Mouse (Mus musculus) forebrain, embryonic 11.5 days (tissue): ENCODE measurements around the gene Strn3. TPM values are rescaled to one million over a fixed set of nuclear protein-coding genes. Genes with fewer than 3 reads are reported as not detected.
"Not testable (repeated sequence)": the region's sequence is repeated elsewhere in the genome, so short reads cannot be mapped to it uniquely, and the experiment has no call there.

ENCODE experiments used
- ATAC-seq: fragments of 200-750 bp; cut with Nextera tagmentation; replicated peaks from 2 replicates; pipeline ENCODE4 v1.8.0; 2017; ENCODE audit warnings: moderate TSS enrichment; ENCODE audit not compliant: low FRiP score
- DNase-seq: peaks from one replicate; pipeline ENCODE4 v3.0.0-alpha.2; 2017; ENCODE audit warnings: low spot score
- H3K27ac ChIP-seq: fragments of 300-500 bp; sonication (generic); 2 replicates; pipeline ENCODE4 v1.5.1; 2014; ENCODE audit warnings: low read depth, low read length
- H3K27me3 ChIP-seq: fragments of 300-500 bp; sonication (generic); 2 replicates; pipeline ENCODE4 v1.6.1; 2014; ENCODE audit warnings: mild to moderate bottlenecking, low read length, mixed read lengths; ENCODE audit not compliant: control insufficient read depth, insufficient read depth
- H3K36me3 ChIP-seq: fragments of 300-500 bp; sonication (generic); 2 replicates; pipeline ENCODE4 v1.6.1; 2014; ENCODE audit warnings: mild to moderate bottlenecking, low read length, moderate library complexity, mixed read lengths; ENCODE audit not compliant: control insufficient read depth, insufficient read depth
- H3K4me1 ChIP-seq: fragments of 300-500 bp; sonication (generic); replicated peaks from 2 replicates; pipeline ENCODE4 v1.6.1; 2014; ENCODE audit warnings: low read length, mixed read lengths; ENCODE audit not compliant: control insufficient read depth, insufficient read depth
- H3K4me2 ChIP-seq: fragments of 300-500 bp; sonication (generic); 2 replicates; pipeline ENCODE4 v1.6.1; 2014; ENCODE audit warnings: low read depth, mild to moderate bottlenecking, low read length, moderate library complexity, mixed read lengths; ENCODE audit not compliant: severe bottlenecking
- H3K4me3 ChIP-seq: fragments of 300-500 bp; sonication (generic); 2 replicates; pipeline ENCODE4 v1.5.1; 2014; ENCODE audit warnings: low read depth, low read length
- H3K9ac ChIP-seq: fragments of 300-500 bp; sonication (generic); 2 replicates; pipeline ENCODE4 v1.6.1; 2014; ENCODE audit warnings: low read length
- H3K9me3 ChIP-seq: fragments of 300-500 bp; sonication (generic); 2 replicates; pipeline ENCODE4 v1.6.1; 2016; ENCODE audit warnings: low read length, mixed read lengths; ENCODE audit not compliant: control insufficient read depth
- WGBS: fragments of 180-500 bp; shearing (Covaris S2); extraction: QIAGEN DNeasy Blood & Tissue Kit; methylation state at CpG from one replicate; pipeline ENCODE4 v1.1.7; 2014; 5-methylcytosine and 5-hydroxymethylcytosine counted together
- polyA plus RNA-seq: library from polyadenylated mRNA; unstranded; fragments of >200 nt; fragmentation: Nextera tagmentation; extraction: Ambion mirVana; gene quantifications from 2 replicates; pipeline ENCODE4 v1.2.1, GENCODE M21; 2014

Strn3 gene
- polyA plus RNA-seq, 1 experiment from 2014 or later, result 56.3 TPM

GRCm38 (mm10) chr12:51577816-51578215 is 113.9 kb downstream of the Strn3 start:
- WGBS, result 80% methylated on average over 2 of the region's 2 CpGs
- not testable (repeated sequence) for ATAC-seq, H3K36me3 ChIP-seq, H3K4me3 ChIP-seq, H3K4me1 ChIP-seq, H3K27ac ChIP-seq, H3K27me3 ChIP-seq, DNase-seq, H3K4me2 ChIP-seq, H3K9me3 ChIP-seq, H3K9ac ChIP-seq

GRCm38 (mm10) chr12:51572651-51573050 is 119.0 kb downstream of the Strn3 start:
- H3K27ac ChIP-seq, result no peak overlapping the region
- DNase-seq, result no peak
- no peak overlapping the region for H3K9ac ChIP-seq
- H3K4me1 ChIP-seq, result no peaks in the 10 kb centered on the region
- no peaks in the 10 kb centered on the region for H3K36me3 ChIP-seq
- H3K4me3 ChIP-seq, result no peak overlapping the region
- 85% methylated on average over 4 of the region's 4 CpGs for WGBS
- no peaks in the 10 kb centered on the region for H3K27me3 ChIP-seq
- no peak overlapping the region for H3K4me2 ChIP-seq
- H3K9me3 ChIP-seq, result no peaks in the 10 kb centered on the region
- ATAC-seq, result no peak

- Histone ChIP-seq H3K9ac (no peak overlapping the region), H3K36me3 (no peaks in the 10 kb centered on the region), H3K27ac (no peak overlapping the region), H3K4me2 (no peak overlapping the region), H3K4me1 (no peaks in the 10 kb centered on the region), H3K9me3 (peaks cover 3% of the 10 kb centered on the region; the same call in 1 of the 2 replicates), H3K4me3 (no peak overlapping the region), H3K27me3 (no peaks in the 10 kb centered on the region)
- ATAC-seq (no peak), DNase-seq (no peak)
- 65% methylated on average over 7 of the region's 7 CpGs for WGBS
Observed at GRCm38 (mm10) chr12:51569944-51570343, 121.8 kb downstream of the Strn3 start.

GRCm38 (mm10) chr12:51569472-51569871 is 122.2 kb downstream of the Strn3 start:
- Histone ChIP-seq H3K27me3 (no peaks in the 10 kb centered on the region), H3K4me1 (no peaks in the 10 kb centered on the region), H3K4me2 (no peak overlapping the region), H3K36me3 (no peaks in the 10 kb centered on the region), H3K9ac (no peak overlapping the region), H3K9me3 (peaks cover 3% of the 10 kb centered on the region; the same call in 1 of the 2 replicates), H3K27ac (no peak overlapping the region), H3K4me3 (no peak overlapping the region)
- DNase-seq (no peak), ATAC-seq (no peak)
- 91% methylated on average over 8 of the region's 8 CpGs for WGBS

GRCm38 (mm10) chr12:51567225-51567624 is 124.5 kb downstream of the Strn3 start:
- Histone ChIP-seq H3K4me3 (no peak overlapping the region), H3K4me1 (no peaks in the 10 kb centered on the region), H3K36me3 (no peaks in the 10 kb centered on the region), H3K27me3 (no peaks in the 10 kb centered on the region), H3K9ac (no peak overlapping the region), H3K4me2 (no peak overlapping the region), H3K9me3 (peaks cover 3% of the 10 kb centered on the region; the same call in 1 of the 2 replicates), H3K27ac (no peak overlapping the region)
- DNase-seq, result no peak
- 87% methylated on average over 7 of the region's 7 CpGs for WGBS
- ATAC-seq, result no peak

- Histone ChIP-seq H3K9ac (no peak overlapping the region), H3K36me3 (no peaks in the 10 kb centered on the region), H3K4me2 (no peak overlapping the region), H3K4me3 (no peak overlapping the region), H3K27me3 (no peaks in the 10 kb centered on the region), H3K27ac (no peak overlapping the region), H3K4me1 (no peaks in the 10 kb centered on the region), H3K9me3 (peaks cover 3% of the 10 kb centered on the region; the same call in 1 of the 2 replicates)
- ATAC-seq (no peak), DNase-seq (no peak)
- WGBS, result 84% methylated on average over 9 of the region's 9 CpGs
Observed at GRCm38 (mm10) chr12:51561416-51561815, 130.3 kb downstream of the Strn3 start.

Other genes starting within 250 kb of the Strn3 start
- gene Coch, start 98.6 kb downstream of the Strn3 start, polyA plus RNA-seq, result 5.9 and 8.7 TPM in 2 replicates
- 47.5 and 53.7 TPM in 2 replicates for gene Ap4s1, start 864 bp downstream of the Strn3 start, polyA plus RNA-seq
- 42.2 and 44.8 TPM in 2 replicates for gene Hectd1, start 137.6 kb upstream of the Strn3 start, polyA plus RNA-seq